Mouse (Mus musculus) lung, postnatal 25 days (tissue): ENCODE data around the gene Kmt2e.
"Not testable (repeated sequence)": the region's sequence is repeated elsewhere in the genome, so short reads cannot be mapped to it uniquely, and the experiment has no call there.

Experiments used
- DNase-seq: peaks from one replicate; pipeline ENCODE4 v3.0.0; 2022; ENCODE audit warnings: low spot score

Gene Kmt2e

GRCm38 (mm10) chr5:23432708-23433645 lies 1.3 kb upstream of the Kmt2e start:
- DNase-seq = peak; percentile 99

DNA sequence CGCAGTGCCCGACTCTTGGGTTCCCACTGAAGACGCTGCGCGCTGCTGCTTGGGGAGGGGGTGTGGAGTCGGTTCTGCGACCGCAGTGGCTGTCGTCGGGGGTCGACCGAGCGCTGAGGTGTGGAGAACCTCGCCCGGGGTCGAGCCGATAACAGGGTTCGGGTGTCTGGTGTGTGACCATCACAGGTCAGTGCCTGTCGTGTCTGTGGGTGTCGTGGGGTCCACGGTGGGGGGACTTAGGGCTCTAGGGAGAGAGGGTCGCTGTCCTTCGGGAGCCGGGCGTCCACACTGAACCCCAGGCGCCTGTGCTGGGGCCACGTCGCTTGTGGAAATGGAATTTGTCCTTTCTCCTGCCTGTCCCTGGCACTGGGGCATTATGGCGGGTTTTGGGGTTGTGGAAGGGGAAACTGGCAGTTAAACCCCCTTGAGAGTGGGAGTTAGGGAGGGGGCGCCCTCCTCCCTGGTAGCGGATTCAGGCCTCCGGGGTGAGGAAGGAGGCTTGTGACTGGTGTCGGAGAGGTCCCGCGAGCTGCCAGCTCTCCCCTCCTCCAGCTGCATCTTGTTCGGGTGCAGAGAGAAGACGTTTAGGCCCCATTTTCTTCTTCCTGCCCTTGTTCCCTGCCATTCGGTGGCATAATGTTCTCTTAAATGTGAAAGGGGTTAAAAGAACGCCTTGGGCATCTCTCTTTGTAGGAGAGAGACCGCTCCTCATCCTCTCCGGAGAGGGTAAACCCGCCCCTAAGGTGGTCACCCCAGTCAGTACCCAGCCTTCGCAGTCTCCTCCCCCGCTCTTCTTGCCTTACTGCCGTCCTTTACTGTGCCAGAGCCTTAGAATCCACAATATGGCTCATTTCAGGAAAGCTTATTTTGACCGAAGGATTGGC lies 599 bp downstream of the Kmt2e start:
- peak; percentile 75 for DNase-seq

- no peak for DNase-seq
Measured at GRCm38 (mm10) chr5:23435482-23436125, 1.4 kb downstream of the Kmt2e start.

DNA sequence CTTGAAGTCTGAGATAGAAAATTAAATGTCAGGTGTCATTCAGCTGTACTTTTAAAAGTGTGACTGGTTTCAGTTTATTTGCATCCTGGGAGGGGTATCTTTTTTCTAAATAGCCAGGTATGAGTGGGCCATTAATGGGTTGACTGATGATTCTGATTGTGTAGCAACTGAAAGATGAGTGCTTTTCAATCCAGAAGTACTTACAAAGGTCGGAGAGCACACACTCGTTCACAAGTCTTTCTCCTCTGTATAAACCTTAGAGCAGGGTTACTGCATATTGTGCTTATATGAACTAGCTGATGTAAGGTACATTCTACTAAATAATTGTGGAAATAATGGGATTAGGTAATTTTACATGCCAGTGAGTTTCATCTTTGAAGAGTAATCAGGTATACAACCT lies 2.5 kb downstream of the Kmt2e start:
- no peak for DNase-seq

GRCm38 (mm10) chr5:23439857-23440256 lies 5.6 kb downstream of the Kmt2e start:
- DNase-seq = peak; percentile 60

GRCm38 (mm10) chr5:23440572-23440971 lies 6.3 kb downstream of the Kmt2e start:
- DNase-seq = no peak

GRCm38 (mm10) chr5:23441916-23442315 lies 7.7 kb downstream of the Kmt2e start:
- no peak for DNase-seq

DNA sequence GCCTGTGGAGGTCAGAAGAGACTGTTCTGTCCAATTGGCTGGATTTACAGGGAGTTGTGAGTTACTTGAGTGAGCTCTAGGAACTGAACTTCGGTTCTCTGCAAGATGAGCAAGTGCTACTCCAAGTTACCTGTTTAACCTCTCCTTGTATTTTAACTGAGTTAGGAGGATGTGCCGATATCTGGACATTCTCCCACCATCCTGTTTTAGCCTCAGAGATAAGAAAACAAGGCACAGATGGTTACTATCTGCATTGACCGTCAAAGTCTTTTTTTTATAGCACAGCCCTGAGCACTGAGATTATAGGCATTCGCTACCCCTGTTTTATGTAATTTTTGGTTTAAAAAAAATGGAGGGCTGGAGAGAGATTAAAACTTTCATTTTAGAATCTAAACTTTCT lies 10.2 kb downstream of the Kmt2e start:
- no peak for DNase-seq

GRCm38 (mm10) chr5:23453561-23453960 lies 19.3 kb downstream of the Kmt2e start:
- not testable (repeated sequence) for DNase-seq

DNA sequence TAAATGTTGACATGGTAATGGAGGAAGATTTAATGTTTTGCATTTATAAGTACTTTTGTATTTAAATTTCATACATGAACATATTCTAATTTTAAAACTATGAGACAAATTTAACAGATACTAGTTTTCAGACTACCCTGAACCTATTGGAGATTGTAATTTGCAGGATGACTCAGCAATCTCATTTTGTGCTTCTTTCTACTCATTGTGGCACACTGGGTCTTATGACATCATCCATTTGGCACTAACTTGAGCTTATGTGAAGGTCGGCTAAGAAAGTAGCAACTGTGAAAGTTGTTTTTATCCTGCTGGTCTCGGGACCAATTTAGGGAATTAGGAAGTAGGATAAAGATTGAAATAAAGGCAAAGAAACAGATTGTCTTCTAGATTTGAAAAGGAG lies 27.4 kb downstream of the Kmt2e start:
- DNase-seq = peak; percentile 31

DNA sequence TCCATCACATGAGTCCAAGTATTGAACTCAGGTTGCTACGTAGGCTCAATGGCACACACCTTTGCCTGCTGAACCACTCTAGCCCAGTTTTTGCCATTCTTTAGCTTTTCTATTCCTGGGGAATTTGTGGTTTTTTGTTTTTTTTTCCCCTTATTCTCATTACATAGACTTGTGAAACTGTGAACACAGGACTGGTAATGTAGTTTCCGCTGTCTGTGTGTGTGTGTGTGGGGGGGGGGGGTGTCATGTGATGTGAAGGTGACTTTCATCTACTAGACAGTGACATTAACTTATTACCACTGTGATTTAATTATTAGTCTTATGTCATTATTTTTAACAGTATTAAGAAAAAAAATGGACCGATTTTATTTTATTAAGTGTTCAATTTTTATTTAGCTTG lies 30.0 kb downstream of the Kmt2e start:
- DNase-seq = no peak

GRCm38 (mm10) chr5:23464743-23465142 lies 30.5 kb downstream of the Kmt2e start:
- DNase-seq = no peak

DNA sequence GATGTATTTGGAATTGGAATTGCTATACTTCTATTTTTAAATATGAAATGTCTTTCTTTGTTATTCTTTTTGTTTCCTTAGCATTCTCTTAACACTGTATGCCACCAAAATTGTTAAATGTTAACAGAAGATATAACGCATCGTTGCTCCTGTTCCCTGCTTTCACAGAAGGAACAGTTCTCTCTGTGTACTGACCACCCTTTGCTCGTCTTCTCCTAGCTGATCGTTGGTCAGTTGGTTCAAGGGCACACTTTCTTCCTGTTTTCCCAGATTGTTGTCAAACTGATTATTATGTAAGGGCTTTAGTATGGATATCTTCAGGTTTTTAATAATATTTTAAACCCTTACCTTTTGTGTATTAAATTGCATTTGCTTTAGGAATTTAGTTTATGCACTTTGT lies 32.3 kb downstream of the Kmt2e start:
- DNase-seq = no peak

DNA sequence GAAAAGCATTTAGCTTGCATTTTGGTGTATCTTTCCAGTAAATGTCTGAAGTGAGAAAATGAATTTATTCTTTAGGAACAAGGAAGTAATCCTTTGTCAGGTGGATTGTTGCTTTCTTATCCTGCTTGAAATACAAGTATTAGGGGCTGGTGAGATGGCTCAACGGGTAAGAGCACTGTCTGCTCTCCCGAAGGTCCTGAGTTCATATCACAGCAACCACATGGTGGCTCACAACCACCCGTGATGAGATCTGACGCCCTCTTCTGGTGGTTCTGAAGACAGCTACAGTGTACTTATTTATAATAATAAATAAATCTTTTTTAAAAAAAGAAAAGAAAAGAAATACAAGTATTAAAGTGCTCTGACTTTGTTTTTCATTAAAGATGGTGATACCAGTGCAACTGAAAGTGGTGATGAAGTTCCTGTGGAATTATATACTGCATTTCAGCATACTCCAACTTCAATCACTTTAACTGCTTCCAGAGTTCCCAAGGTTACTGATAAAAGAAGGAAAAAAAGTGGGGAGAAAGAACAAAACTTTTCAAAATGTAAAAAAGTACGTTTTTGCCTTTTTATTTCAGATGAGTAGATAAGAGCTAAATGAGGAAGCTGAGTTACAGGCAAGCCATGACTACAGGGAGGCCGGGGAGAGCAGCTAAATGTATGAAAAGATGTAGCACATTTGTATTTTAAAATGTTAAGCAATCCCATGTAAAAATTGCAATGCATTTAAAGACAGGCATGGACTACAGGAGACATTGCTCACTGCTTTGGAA lies 39.0 kb downstream of the Kmt2e start:
- no peak for DNase-seq

DNA sequence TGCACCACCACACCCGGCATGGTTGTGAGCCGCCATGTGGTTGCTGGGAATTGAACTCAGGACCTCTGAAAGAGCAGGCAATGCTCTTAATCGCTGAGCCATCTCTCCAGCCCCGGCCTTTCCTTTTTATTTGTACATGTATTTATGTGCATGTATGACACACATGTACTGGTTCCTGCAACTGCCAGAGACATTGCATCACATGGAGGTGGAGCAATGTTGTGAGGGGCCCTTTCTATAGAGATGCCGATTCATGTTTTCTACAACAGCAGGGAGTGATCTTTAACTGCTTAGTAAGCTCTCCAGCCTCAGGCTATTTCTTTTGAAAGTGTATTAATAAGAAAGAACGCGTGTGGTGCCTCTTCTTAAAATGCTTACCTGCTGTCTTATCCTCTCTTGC lies 49.6 kb downstream of the Kmt2e start:
- DNase-seq = no peak

DNA sequence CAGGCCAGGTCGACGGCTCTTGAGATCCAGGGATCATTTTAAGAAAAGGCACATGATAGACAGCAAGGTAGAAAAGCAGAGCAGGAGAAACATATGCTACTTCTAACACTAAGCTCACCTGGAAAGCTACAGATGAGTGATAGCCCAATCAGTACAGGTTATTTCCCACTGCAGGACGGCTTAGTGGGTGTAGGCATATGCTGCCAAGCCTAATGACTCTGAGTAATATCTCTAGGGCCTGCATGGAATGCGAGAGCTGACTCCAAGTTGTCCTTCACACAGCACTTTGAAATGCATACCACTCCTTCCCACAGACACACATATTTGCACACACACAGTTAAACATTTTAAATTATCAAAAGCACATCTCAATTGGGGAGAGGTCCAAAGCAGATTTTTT lies 55.0 kb downstream of the Kmt2e start:
- DNase-seq = peak; percentile 16

GRCm38 (mm10) chr5:23490797-23491196 lies 56.6 kb downstream of the Kmt2e start:
- DNase-seq = no peak

DNA sequence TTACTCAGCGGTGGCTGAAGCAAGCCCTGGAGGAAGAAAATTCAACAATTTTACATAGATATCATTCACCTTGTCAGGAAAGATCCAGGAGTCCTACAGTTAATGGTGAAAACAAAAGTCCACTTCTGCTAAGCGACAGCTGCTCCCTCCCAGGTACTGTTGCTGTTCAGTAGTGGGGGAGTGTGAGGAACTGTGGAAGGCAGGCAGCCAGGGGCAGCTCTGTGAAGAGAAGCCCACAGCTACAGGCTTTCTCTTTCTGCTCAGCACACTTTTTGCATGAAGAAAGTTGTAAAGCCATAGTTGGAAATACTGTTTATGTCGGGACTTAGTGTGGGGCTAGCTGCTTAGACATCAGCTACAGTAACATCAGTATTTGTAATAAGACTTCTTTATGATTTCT lies 62.2 kb downstream of the Kmt2e start:
- DNase-seq = no peak

GRCm38 (mm10) chr5:23496933-23497332 lies 62.7 kb downstream of the Kmt2e start:
- DNase-seq = no peak

GRCm38 (mm10) chr5:23497920-23498319 lies 63.7 kb downstream of the Kmt2e start:
- no peak for DNase-seq

DNA sequence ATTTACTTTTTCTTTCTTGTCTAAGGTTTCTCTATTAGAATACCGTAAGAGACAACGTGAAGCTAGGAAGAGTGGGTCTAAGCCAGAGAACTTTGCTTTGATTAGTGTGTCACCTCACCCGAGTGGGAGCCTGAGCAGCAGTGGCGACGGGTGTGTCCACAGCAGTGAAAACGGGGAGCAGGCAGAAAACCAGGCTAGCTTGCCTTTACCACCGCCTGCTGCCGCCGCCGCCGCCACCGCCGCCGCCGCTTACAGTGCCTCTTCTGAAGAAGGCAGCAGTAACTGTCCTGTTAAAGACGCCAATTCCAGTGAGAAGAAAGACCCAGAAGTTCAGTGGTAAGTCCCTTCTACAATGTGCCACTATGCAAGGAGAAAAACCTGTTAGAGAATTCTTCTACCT lies 65.0 kb downstream of the Kmt2e start:
- DNase-seq = no peak

GRCm38 (mm10) chr5:23500715-23501114 lies 66.5 kb downstream of the Kmt2e start:
- no peak for DNase-seq
